In the genomic region with DNA sequence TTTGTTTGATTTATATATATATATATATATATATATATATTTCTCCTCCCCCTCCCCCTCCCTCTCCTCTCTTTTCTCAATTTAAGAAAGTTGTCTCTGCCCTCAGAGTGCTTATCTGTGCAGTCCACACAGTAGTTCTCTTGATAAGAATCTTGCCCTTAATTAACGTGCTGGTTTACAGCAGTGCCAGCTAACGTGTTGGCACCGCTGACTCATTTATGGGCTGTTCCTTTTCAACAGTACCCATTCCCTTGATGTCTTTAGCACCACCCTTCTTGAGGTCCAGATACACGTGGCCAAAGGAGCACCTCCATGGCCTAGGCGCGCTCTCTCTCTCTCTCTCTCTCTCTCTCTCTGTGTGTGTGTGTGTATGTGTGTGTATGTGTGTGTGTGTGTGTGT, we compare ENCODE assay signal across 18 mouse cellular contexts. TPM values are rescaled to one million over a fixed set of nuclear protein-coding genes. Genes with fewer than 3 reads are reported as not detected.
DNase-seq lines count a peak whose midpoint lies in the region; ATAC-seq lines count a peak whose summit lies in the region.
"Had no signal": no experiment of that assay in that cellular context is flagged by ENCODE, and none has a peak within 500 bp of the region (broad histone marks: within the 10 kb centered on the region; RNA-seq: fewer than 3 reads in every experiment).

No protein-coding gene starts in this region.

- no peaks in the 10 kb centered on the region for H3K27me3 ChIP-seq in liver, embryonic 12.5 days (replicated peaks)
- H3K27me3 ChIP-seq in stomach, embryonic 15.5 days (replicated peaks), result no peaks in the 10 kb centered on the region
- H3K27me3 ChIP-seq: embryonic facial prominence, embryonic 15.5 days; forebrain, embryonic 15.5 days; heart, embryonic 12.5 days had no signal

- ATAC-seq in erythroblast, adult 5-6 weeks (replicated peaks; ENCODE audit: low FRiP score, poor library complexity, severe bottlenecking), result peak; percentile 96
- ATAC-seq in liver, embryonic 12.5 days, result peak; percentile 83
- ATAC-seq in stomach, embryonic 15.5 days (ENCODE audit: insufficient read depth, low FRiP score, low read depth), result peak; percentile 85
- no peak for ATAC-seq in inflammation-experienced regulatory T-cells, adult 6 months
- ATAC-seq: forebrain, embryonic 15.5 days had no signal

- H3K4me2 ChIP-seq in liver, embryonic 12.5 days, result peak overlapping the region; percentile 47
- H3K4me2 ChIP-seq in stomach, embryonic 15.5 days, result no peak overlapping the region
- H3K4me2 ChIP-seq: embryonic facial prominence, embryonic 15.5 days; forebrain, embryonic 15.5 days; heart, embryonic 12.5 days; lung, embryonic 14.5 days had no signal

- WGBS in liver, embryonic 12.5 days (ENCODE audit: insufficient replicate concordance), result 25% methylated on average over 6 of the region's 6 CpGs
- 73% methylated on average over 6 of the region's 6 CpGs for WGBS in stomach, embryonic 15.5 days

- DNase-seq in spleen, postnatal 36 days (ENCODE audit: low spot score in 2 of 2), result peak; percentile 27 to 55
- no peak for DNase-seq in spleen, adult 12 weeks (ENCODE audit: low spot score)
- no peak for DNase-seq in cerebellum, adult 9-10 months
- DNase-seq in cerebellum, adult 11-12 months, result no peak
- DNase-seq: adrenal gland, postnatal 10 days; gastrocnemius, postnatal 10 days; kidney, adult 18-20 months; lung, embryonic 14.5 days; right cerebral cortex, adult 18-20 months; thymus, postnatal 25 days had no signal

- H3K36me3 ChIP-seq in liver, embryonic 12.5 days, result peaks cover 29% of the 10 kb centered on the region
- 0 out of 2 replicates have a peak, but pooled peaks cover 2% of the 10 kb centered on the region for H3K36me3 ChIP-seq in stomach, embryonic 15.5 days

- peak overlapping the region; percentile 87 for H3K27ac ChIP-seq in liver, embryonic 12.5 days
- H3K27ac ChIP-seq in stomach, embryonic 15.5 days, result no peak overlapping the region
- H3K27ac ChIP-seq: embryonic facial prominence, embryonic 15.5 days; forebrain, embryonic 15.5 days; hindbrain, embryonic 10.5 days had no signal

- peak overlapping the region; percentile 33; the same call in 1 of the 2 replicates for H3K9ac ChIP-seq in liver, embryonic 12.5 days
- no peak overlapping the region for H3K9ac ChIP-seq in stomach, embryonic 15.5 days
- H3K9ac ChIP-seq: embryonic facial prominence, embryonic 15.5 days; forebrain, embryonic 15.5 days; heart, embryonic 12.5 days; lung, embryonic 14.5 days had no signal

- H3K4me1 ChIP-seq in liver, embryonic 12.5 days, result peaks cover 49% of the 10 kb centered on the region
- no peaks in the 10 kb centered on the region for H3K4me1 ChIP-seq in stomach, embryonic 15.5 days
- H3K4me1 ChIP-seq: forebrain, embryonic 15.5 days; hindbrain, embryonic 10.5 days had no signal

- H3K4me3 ChIP-seq in liver, embryonic 12.5 days, result no peak overlapping the region
- no peak overlapping the region for H3K4me3 ChIP-seq in stomach, embryonic 15.5 days (replicated peaks)
- H3K4me3 ChIP-seq: embryonic facial prominence, embryonic 15.5 days; forebrain, embryonic 15.5 days; heart, embryonic 12.5 days; hindbrain, embryonic 10.5 days had no signal

- no peaks in the 10 kb centered on the region for H3K9me3 ChIP-seq in liver, embryonic 12.5 days (replicated peaks)
- no peaks in the 10 kb centered on the region for H3K9me3 ChIP-seq in stomach, embryonic 15.5 days
- H3K9me3 ChIP-seq: embryonic facial prominence, embryonic 15.5 days; forebrain, embryonic 15.5 days; heart, embryonic 12.5 days had no signal

RNA-seq across cellular contexts. Expression of gene Vkorc1l1, which starts 14.0 kb away (rescaled TPM):
- total RNA-seq in erythroblast, adult 5-6 weeks (2015; ENCODE audit: low replicate concordance), result 39.8 and 49.3 TPM in 2 replicates
- 27.2 and 30.7 TPM in 2 replicates for total RNA-seq in erythroblast, adult 5-6 weeks (2017; ENCODE audit: low replicate concordance)
- polyA plus RNA-seq in liver, embryonic 12.5 days (2016; fragmentation: Nextera tagmentation; extraction: Ambion mirVana), result 29.8 and 31.2 TPM in 2 replicates
- 24.5 and 28.0 TPM in 2 replicates for polyA plus RNA-seq in stomach, embryonic 15.5 days (2015; fragmentation: Nextera tagmentation; extraction: Ambion mirVana)
- polyA plus RNA-seq in inflammation-experienced regulatory T-cells, adult 6 months (2017; shearing (Covaris generic)), result 1 to 10 TPM; 3.5 to 4.8 (median 4.4) TPM

RNA-seq across cellular contexts. Expression of gene Gusb, which starts 47.1 kb away (rescaled TPM):
- total RNA-seq in erythroblast, adult 5-6 weeks (2015; ENCODE audit: low replicate concordance), result 22.1 and 25.5 TPM in 2 replicates
- total RNA-seq in erythroblast, adult 5-6 weeks (2017; ENCODE audit: low replicate concordance), result 8.9 and 13.4 TPM in 2 replicates
- polyA plus RNA-seq in liver, embryonic 12.5 days (2016; fragmentation: Nextera tagmentation; extraction: Ambion mirVana), result 44.8 and 49.1 TPM in 2 replicates
- 68.3 and 76.5 TPM in 2 replicates for polyA plus RNA-seq in stomach, embryonic 15.5 days (2015; fragmentation: Nextera tagmentation; extraction: Ambion mirVana)
- 10 to 100 TPM; 42.3 to 50.6 (median 45.0) TPM for polyA plus RNA-seq in inflammation-experienced regulatory T-cells, adult 6 months (2017; shearing (Covaris generic))

RNA-seq across cellular contexts. Expression of gene Nupr1l, which starts 47.5 kb away (rescaled TPM):
- not detected in 2 replicates for total RNA-seq in erythroblast, adult 5-6 weeks (2015; ENCODE audit: low replicate concordance)
- not detected in 2 replicates for total RNA-seq in erythroblast, adult 5-6 weeks (2017; ENCODE audit: low replicate concordance)
- polyA plus RNA-seq in liver, embryonic 12.5 days (2016; fragmentation: Nextera tagmentation; extraction: Ambion mirVana), result 0.87 and 0.92 TPM in 2 replicates
- 2.7 and 3.2 TPM in 2 replicates for polyA plus RNA-seq in stomach, embryonic 15.5 days (2015; fragmentation: Nextera tagmentation; extraction: Ambion mirVana)
- polyA plus RNA-seq in inflammation-experienced regulatory T-cells, adult 6 months (2017; shearing (Covaris generic)), result 1 to 10 TPM in 1 of 3 experiments, not detected in 2; 1.8 TPM

RNA-seq across cellular contexts. Expression of gene Phkg1, which starts 57.4 kb away (rescaled TPM):
- total RNA-seq in erythroblast, adult 5-6 weeks (2015; ENCODE audit: low replicate concordance), result not detected in 2 replicates
- total RNA-seq in erythroblast, adult 5-6 weeks (2017; ENCODE audit: low replicate concordance), result not detected in 2 replicates
- polyA plus RNA-seq in liver, embryonic 12.5 days (2016; fragmentation: Nextera tagmentation; extraction: Ambion mirVana), result 0.23 TPM in 2 replicates
- 0.09 and 0.10 TPM in 2 replicates for polyA plus RNA-seq in stomach, embryonic 15.5 days (2015; fragmentation: Nextera tagmentation; extraction: Ambion mirVana)
- polyA plus RNA-seq in inflammation-experienced regulatory T-cells, adult 6 months (2017; shearing (Covaris generic)), result under 1 TPM; 0.23 to 0.52 (median 0.38) TPM

Comparison
In these comparisons a context has a peak if more than half of its experiments do, and no peak if none do; other contexts are left out.
1. DNase-seq: peak in spleen, postnatal 36 days (2 of 2); none in spleen, adult 12 weeks (single experiment), cerebellum, adult 9-10 months (single experiment) and cerebellum, adult 11-12 months (single experiment).